Mouse (Mus musculus) layer of hippocampus, adult 18-20 months (tissue): ENCODE measurements at regions not wholly inside any gene's neighbourhood (a gene's known extent, or its start where the extent isn't known, plus 50 kb on each side); places are given as distances from the start of the nearest gene placed in this dataset.
"Not testable (repeated sequence)": the region's sequence is repeated elsewhere in the genome, so short reads cannot be mapped to it uniquely, and the experiment has no call there.

Source experiments
- DNase-seq, 2 experiments: peaks; one replicate each; pipeline ENCODE4 v3.0.0; 2022; ENCODE audit warnings: low spot score in 2 of 2

- DNase-seq, result peak; percentile 6 to 45
These were observed 781.5 kb upstream of the Cdh20 start for GRCm38 (mm10) chr1:103986867-103987266.

GRCm38 (mm10) chr1:104002906-104003305 is 765.4 kb upstream of the Cdh20 start:
- not testable (repeated sequence) for DNase-seq

GRCm38 (mm10) chr1:104029670-104030069 is 738.7 kb upstream of the Cdh20 start:
- DNase-seq, result no peak

GRCm38 (mm10) chr1:104048440-104048839 is 719.9 kb upstream of the Cdh20 start:
- DNase-seq, result no peak

- no peak for DNase-seq
These were observed 719.0 kb upstream of the Cdh20 start for GRCm38 (mm10) chr1:104049169-104049948.
